Mouse (Mus musculus): ENCODE results near the gene Fgf11.

GRCm38 (mm10) chr11:69803328-69803727 lies 1.7 kb upstream of the Fgf11 start:
- TF ChIP-seq CTCF (IDR thresholded peaks at IDR 0.05; ENCODE audit: low read depth) = no peak
- TF ChIP-seq EP300 (IDR thresholded peaks at IDR 0.05; ENCODE audit: low read depth) = no peak
